Mouse (Mus musculus) MEL (cell line): ENCODE results near the gene Zfp90.

Experiments used
- BHLHE40 ChIP-seq: IDR thresholded peaks from 2 replicates; pipeline ENCODE4 v1.6.1; 2012; ENCODE audit warnings: low read depth, mild to moderate bottlenecking, inconsistent platforms, low read length, improper control_type of control experiment, borderline replicate concordance
- CTCF ChIP-seq, 3 experiments: IDR thresholded peaks in 2 of 3; conservative IDR thresholded peaks in 1 of 3; 2 replicates each; pipeline ENCODE4 v1.5.1; 2011 to 2012; ENCODE audit warnings: low read length in 3 of 3, low read depth in 2 of 3, mild to moderate bottlenecking in 2 of 3, improper control_type of control experiment in 1 of 3, inconsistent platforms in 1 of 3, mixed read lengths in 1 of 3, moderate library complexity in 1 of 3; ENCODE audit not compliant: control insufficient read depth in 1 of 3, insufficient read depth in 1 of 3, poor library complexity in 1 of 3, severe bottlenecking in 1 of 3
- ELF1 ChIP-seq: IDR thresholded peaks from 2 replicates; pipeline ENCODE4 v1.6.1; 2014; ENCODE audit warnings: low read depth, mild to moderate bottlenecking, inconsistent platforms, low read length, improper control_type of control experiment, moderate library complexity
- EP300 ChIP-seq, 2 experiments: IDR thresholded peaks; 2 replicates each; pipeline ENCODE4 v1.6.1; 2011; ENCODE audit warnings: improper control_type of control experiment in 2 of 2, low read length in 2 of 2, low read depth in 1 of 2, mild to moderate bottlenecking in 1 of 2
- GABPA ChIP-seq: IDR thresholded peaks from 2 replicates; pipeline ENCODE4 v1.6.1; 2012; ENCODE audit warnings: low read depth, mild to moderate bottlenecking, inconsistent platforms, low read length, improper control_type of control experiment, moderate library complexity
- HCFC1 ChIP-seq: IDR thresholded peaks from 2 replicates; pipeline ENCODE4 v1.6.1; 2012; ENCODE audit warnings: low read depth, mild to moderate bottlenecking, inconsistent platforms, low read length, improper control_type of control experiment, moderate library complexity
- POLR2A ChIP-seq, 2 experiments: IDR thresholded peaks; 2 replicates each; pipeline ENCODE4 v1.6.1; 2011 to 2012; ENCODE audit warnings: low read length in 2 of 2, mild to moderate bottlenecking in 2 of 2, control low read depth in 1 of 2, improper control_type of control experiment in 1 of 2, low read depth in 1 of 2, moderate library complexity in 1 of 2; ENCODE audit not compliant: control insufficient read depth in 1 of 2, insufficient read depth in 1 of 2, poor library complexity in 1 of 2
- POLR2AphosphoS2 ChIP-seq: IDR thresholded peaks from 2 replicates; pipeline ENCODE4 v1.6.1; 2011; ENCODE audit warnings: low read length, improper control_type of control experiment
- RAD21 ChIP-seq: IDR thresholded peaks from 2 replicates; pipeline ENCODE4 v1.6.1; 2011; ENCODE audit warnings: mild to moderate bottlenecking, low read depth, low read length, improper control_type of control experiment
- TAL1 ChIP-seq: IDR thresholded peaks from 2 replicates; pipeline ENCODE4 v1.6.1; 2012; ENCODE audit warnings: mild to moderate bottlenecking, inconsistent platforms, low read length, moderate library complexity, mixed read lengths
- UBTF ChIP-seq: IDR thresholded peaks from 2 replicates; pipeline ENCODE4 v1.6.1; 2012; ENCODE audit warnings: low read depth, mild to moderate bottlenecking, inconsistent platforms, low read length, improper control_type of control experiment, moderate library complexity, borderline replicate concordance; ENCODE audit not compliant: insufficient read depth
- ZKSCAN1 ChIP-seq: IDR thresholded peaks from 2 replicates; pipeline ENCODE4 v1.6.1; 2012; ENCODE audit warnings: low read depth, mild to moderate bottlenecking, inconsistent platforms, low read length, improper control_type of control experiment, moderate library complexity

GRCm38 (mm10) chr8:106454036-106454435, 38.9 kb downstream of the Zfp90 start:
- TF ChIP-seq RAD21, result no peak
- TF ChIP-seq HCFC1, result no peak
- no peak for TF ChIP-seq POLR2A (IDR thresholded peaks at IDR 0.05; ENCODE audit: control insufficient read depth in 1 of 2, insufficient read depth in 1 of 2, low read depth in 1 of 2, low read length in 2 of 2, poor library complexity in 1 of 2)
- no peak for TF ChIP-seq CTCF (IDR thresholded peaks at IDR 0.05 in 2 of 3, conservative IDR thresholded peaks at IDR 0.05 in 1 of 3; ENCODE audit: control insufficient read depth in 1 of 3, insufficient read depth in 1 of 3, low read depth in 2 of 3, low read length in 3 of 3, poor library complexity in 1 of 3, severe bottlenecking in 1 of 3)
- TF ChIP-seq BHLHE40, result no peak
- TF ChIP-seq POLR2AphosphoS2, result no peak
- no peak for TF ChIP-seq ZKSCAN1
- no peak for TF ChIP-seq UBTF
- no peak for TF ChIP-seq EP300 (IDR thresholded peaks at IDR 0.05; ENCODE audit: low read depth in 1 of 2, low read length in 2 of 2)
- TF ChIP-seq TAL1, result no peak
- TF ChIP-seq ELF1, result no peak
- no peak for TF ChIP-seq GABPA
